Comparison of ENCODE assay signal across 14 mouse cellular contexts in genomic region chr3:110131043-110131891, GRCm38 (mm10). TPM values are rescaled to one million over a fixed set of nuclear protein-coding genes. Genes with fewer than 3 reads are reported as not detected.
A peak's percentile ranks its signal among the peaks of the same experiment; 100 is the strongest.
DNase-seq lines count a peak whose midpoint lies in the region; ATAC-seq lines count a peak whose summit lies in the region.
"Had no signal": no experiment of that assay in that cellular context is flagged by ENCODE, and none has a peak within 500 bp of the region (broad histone marks: within the 10 kb centered on the region; RNA-seq: fewer than 3 reads in every experiment).

No protein-coding gene starts in this region.

- ATAC-seq in forebrain, embryonic 11.5 days (replicated peaks; ENCODE audit: low FRiP score), result 0 out of 2 replicates have a peak, but pooled peaks have one; percentile 46
- peak; percentile 60 for ATAC-seq in midbrain, embryonic 12.5 days (ENCODE audit: low FRiP score, low read depth)

- 56% methylated on average over 18 of the region's 18 CpGs for WGBS in forebrain, embryonic 11.5 days
- WGBS in forebrain, embryonic 10.5 days, result 66% methylated on average over 18 of the region's 18 CpGs
- 48% methylated on average over 18 of the region's 18 CpGs for WGBS in midbrain, embryonic 12.5 days

- H3K4me1 ChIP-seq in forebrain, embryonic 11.5 days (replicated peaks; ENCODE audit: control insufficient read depth, insufficient read depth, low read length), result no peaks in the 10 kb centered on the region; the same call in 1 of the 2 replicates
- H3K4me1 ChIP-seq in forebrain, embryonic 10.5 days, result peaks cover 9% of the 10 kb centered on the region
- H3K4me1 ChIP-seq in midbrain, embryonic 12.5 days, result peaks cover 6% of the 10 kb centered on the region
- H3K4me1 ChIP-seq: liver, embryonic 15.5 days had no signal

- no peak overlapping the region for H3K27ac ChIP-seq in forebrain, embryonic 11.5 days (ENCODE audit: low read depth, low read length)
- H3K27ac ChIP-seq in forebrain, embryonic 10.5 days, result no peak overlapping the region
- H3K27ac ChIP-seq in midbrain, embryonic 12.5 days (replicated peaks), result peak overlapping the region; percentile 39
- H3K27ac ChIP-seq: liver, embryonic 15.5 days had no signal

- H3K9ac ChIP-seq in forebrain, embryonic 11.5 days (ENCODE audit: low read length), result no peak overlapping the region
- H3K9ac ChIP-seq in midbrain, embryonic 12.5 days (replicated peaks), result no peak overlapping the region
- H3K9ac ChIP-seq: liver, embryonic 15.5 days had no signal

- H3K4me2 ChIP-seq in forebrain, embryonic 11.5 days (ENCODE audit: low read depth, low read length, severe bottlenecking), result no peak overlapping the region; the same call in 1 of the 2 replicates
- peak overlapping the region; percentile 34 for H3K4me2 ChIP-seq in midbrain, embryonic 12.5 days (replicated peaks)
- H3K4me2 ChIP-seq: liver, embryonic 15.5 days had no signal

- no peaks in the 10 kb centered on the region for H3K9me3 ChIP-seq in forebrain, embryonic 11.5 days (ENCODE audit: control insufficient read depth, low read length)
- no peaks in the 10 kb centered on the region for H3K9me3 ChIP-seq in forebrain, embryonic 10.5 days
- no peaks in the 10 kb centered on the region for H3K9me3 ChIP-seq in midbrain, embryonic 12.5 days
- H3K9me3 ChIP-seq: liver, embryonic 15.5 days had no signal

- no peaks in the 10 kb centered on the region for H3K27me3 ChIP-seq in forebrain, embryonic 11.5 days (ENCODE audit: control insufficient read depth, insufficient read depth, low read length)
- no peaks in the 10 kb centered on the region for H3K27me3 ChIP-seq in forebrain, embryonic 10.5 days (ENCODE audit: poor library complexity, severe bottlenecking)
- no peaks in the 10 kb centered on the region for H3K27me3 ChIP-seq in midbrain, embryonic 12.5 days
- H3K27me3 ChIP-seq: liver, embryonic 15.5 days had no signal

- no peak overlapping the region for H3K4me3 ChIP-seq in forebrain, embryonic 11.5 days (ENCODE audit: low read depth, low read length)
- no peak overlapping the region for H3K4me3 ChIP-seq in forebrain, embryonic 10.5 days
- H3K4me3 ChIP-seq in midbrain, embryonic 12.5 days, result 0 out of 2 replicates have a peak overlapping the region, but pooled peaks have one; percentile 10
- H3K4me3 ChIP-seq: liver, embryonic 15.5 days had no signal

- no peaks in the 10 kb centered on the region for H3K36me3 ChIP-seq in forebrain, embryonic 11.5 days (ENCODE audit: control insufficient read depth, insufficient read depth, low read length)
- H3K36me3 ChIP-seq in forebrain, embryonic 10.5 days (replicated peaks), result no peaks in the 10 kb centered on the region
- no peaks in the 10 kb centered on the region for H3K36me3 ChIP-seq in midbrain, embryonic 12.5 days
- H3K36me3 ChIP-seq: G1E; liver, embryonic 15.5 days had no signal

- no peak for DNase-seq in forebrain, embryonic 11.5 days (ENCODE audit: low spot score)
- no peak for DNase-seq in forebrain, embryonic 10.5 days (ENCODE audit: extremely low spot score, low spot score)
- DNase-seq in retina, postnatal 1 day, result peak; percentile 46
- no peak for DNase-seq in retina, embryonic 14.5 days (ENCODE audit: low spot score)
- no peak for DNase-seq in ovary, postnatal 36 days (ENCODE audit: low spot score)
- no peak for DNase-seq in frontal cortex, adult 2 months (ENCODE audit: extremely low spot score in 1 of 2, low spot score in 1 of 2)
- DNase-seq in adrenal gland, adult 8-10 months, result no peak
- DNase-seq: adrenal gland, postnatal 25 days; layer of hippocampus, adult 9-11 months; lung, postnatal 36 days; right cerebral cortex, adult 18-20 months had no signal

RNA-seq across cellular contexts. Expression of gene Ntng1, which starts 12.5 kb away (rescaled TPM):
- polyA plus RNA-seq in forebrain, embryonic 11.5 days (2014; fragmentation: Nextera tagmentation; extraction: Ambion mirVana), result 2.0 and 4.0 TPM in 2 replicates
- 0.72 and 2.0 TPM in 2 replicates for polyA plus RNA-seq in forebrain, embryonic 10.5 days (2016; fragmentation: Nextera tagmentation; extraction: Ambion mirVana)
- 6.9 and 9.9 TPM in 2 replicates for polyA plus RNA-seq in midbrain, embryonic 12.5 days (2016; fragmentation: Nextera tagmentation; extraction: Ambion mirVana)
- 30.7 and 32.6 TPM in 2 replicates for polyA plus RNA-seq in frontal cortex, adult 2 months (2012; rRNA removed)
- total RNA-seq in adrenal gland, adult 8-10 months (2022), result 1 to 10 TPM; 2.5 to 4.9 (median 3.4) TPM
- polyA plus RNA-seq: G1E had no signal
